Mouse (Mus musculus): ENCODE results near the gene Elmo1.

DNA sequence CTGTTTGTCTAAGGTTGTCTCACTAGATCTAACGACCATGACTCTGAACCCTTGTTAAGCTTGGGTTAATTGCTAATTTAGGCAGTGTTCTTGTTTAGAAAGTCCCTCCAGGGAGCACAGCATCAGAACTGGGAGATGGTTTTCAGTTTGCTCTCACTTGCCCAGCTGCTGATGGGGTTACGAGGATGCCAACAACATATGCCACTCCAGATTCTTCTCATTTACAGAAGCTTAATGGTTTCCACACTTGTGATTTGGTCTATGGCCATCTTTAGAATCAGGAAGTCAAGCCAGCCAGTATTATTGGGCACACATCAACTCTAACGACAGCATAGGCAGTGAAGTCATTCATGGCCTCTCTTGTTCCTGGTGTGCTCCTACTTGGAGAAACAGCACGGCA is 427.3 kb downstream of the Elmo1 start:
- TF ChIP-seq CTCF (IDR thresholded peaks at IDR 0.05; ENCODE audit: low read depth) (no peak), EP300 (IDR thresholded peaks at IDR 0.05; ENCODE audit: low read depth) (no peak)
